Comparison of ENCODE assay signal across 8 mouse cellular contexts in the genomic region with DNA sequence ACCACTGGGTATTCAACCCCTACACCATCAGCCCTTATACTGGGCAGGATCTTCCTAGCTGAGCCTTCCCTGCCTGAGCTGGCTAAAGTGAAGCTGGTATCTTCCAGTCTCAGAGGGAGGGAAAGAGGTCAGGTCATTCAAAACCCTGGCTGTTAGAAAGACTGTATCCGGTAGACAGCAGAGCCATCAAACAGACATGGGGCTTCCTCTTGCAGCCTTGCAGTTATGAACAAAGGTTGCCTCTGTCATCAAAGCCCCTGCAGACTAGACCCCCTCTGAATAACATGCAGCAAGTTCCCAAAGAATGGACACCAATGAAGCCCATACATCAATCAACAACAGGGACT.
DNase-seq lines count a peak whose midpoint lies in the region; ATAC-seq and TF ChIP-seq lines count a peak whose summit lies in the region.
"Had no signal": no experiment of that assay in that cellular context is flagged by ENCODE, and none has a peak within 500 bp of the region (broad histone marks: within the 10 kb centered on the region; RNA-seq: fewer than 3 reads in every experiment).

No protein-coding gene starts in this region.

- H3K27ac ChIP-seq in kidney, embryonic 15.5 days, result peak overlapping the region; percentile 90
- peak overlapping the region; percentile 88 for H3K27ac ChIP-seq in intestine, postnatal 0 days (ENCODE audit: low read depth, low read length)

- ATAC-seq in kidney, embryonic 15.5 days (replicated peaks; ENCODE audit: low FRiP score), result no peak
- no peak; the same call in 1 of the 2 replicates for ATAC-seq in intestine, postnatal 0 days
- ATAC-seq: forebrain, embryonic 14.5 days had no signal

- no peak overlapping the region for H3K9ac ChIP-seq in kidney, embryonic 15.5 days
- peak overlapping the region; percentile 32 for H3K9ac ChIP-seq in intestine, postnatal 0 days (ENCODE audit: low read depth, low read length)

- no peaks in the 10 kb centered on the region for H3K27me3 ChIP-seq in kidney, embryonic 15.5 days
- H3K27me3 ChIP-seq in intestine, postnatal 0 days (replicated peaks; ENCODE audit: control insufficient read depth, insufficient read depth, low read length), result no peaks in the 10 kb centered on the region

- H3K4me2 ChIP-seq in kidney, embryonic 15.5 days, result no peak overlapping the region
- H3K4me2 ChIP-seq in intestine, postnatal 0 days (replicated peaks; ENCODE audit: low read depth), result no peak overlapping the region

- no peak for TF ChIP-seq CTCF in intestine, postnatal 0 days (IDR thresholded peaks at IDR 0.05; ENCODE audit: low read depth)

- WGBS in kidney, embryonic 15.5 days, result 11% methylated on average over 1 of the region's 1 CpGs
- 50% methylated on average over 1 of the region's 1 CpGs for WGBS in intestine, postnatal 0 days

- H3K4me1 ChIP-seq in kidney, embryonic 15.5 days, result peaks cover 43% of the 10 kb centered on the region
- H3K4me1 ChIP-seq in intestine, postnatal 0 days (replicated peaks; ENCODE audit: control insufficient read depth, insufficient read depth, low read length), result peaks cover 11% of the 10 kb centered on the region

- no peaks in the 10 kb centered on the region for H3K9me3 ChIP-seq in kidney, embryonic 15.5 days (replicated peaks)
- no peaks in the 10 kb centered on the region for H3K9me3 ChIP-seq in intestine, postnatal 0 days (ENCODE audit: control insufficient read depth)

- DNase-seq in kidney, adult 11 months, result no peak
- DNase-seq in thymus, postnatal 25 days, result peak; percentile 33
- no peak for DNase-seq in thymus, adult 18-20 months
- DNase-seq in MN1 (ENCODE audit: low spot score), result no peak
- DNase-seq in gastrocnemius, postnatal 4 days (ENCODE audit: low spot score in 2 of 2), result no peak

- no peak overlapping the region for H3K4me3 ChIP-seq in kidney, embryonic 15.5 days (replicated peaks)
- no peak overlapping the region for H3K4me3 ChIP-seq in intestine, postnatal 0 days (ENCODE audit: low read depth, low read length)

- no peaks in the 10 kb centered on the region for H3K36me3 ChIP-seq in kidney, embryonic 15.5 days
- no peaks in the 10 kb centered on the region for H3K36me3 ChIP-seq in intestine, postnatal 0 days (ENCODE audit: control insufficient read depth, insufficient read depth)
